Mouse (Mus musculus) embryonic facial prominence, embryonic 15.5 days (tissue): Measurements from ENCODE around the gene Specc1. TPM values are rescaled to one million over a fixed set of nuclear protein-coding genes. Genes with fewer than 3 reads are reported as not detected.

ENCODE experiments used
- ATAC-seq: fragments of 200-750 bp; cut with Nextera tagmentation; 2 replicates; pipeline ENCODE4 v1.8.0; 2017; ENCODE audit warnings: low read depth, moderate TSS enrichment; ENCODE audit not compliant: insufficient number of reproducible peaks, low FRiP score, low TSS enrichment
- H3K27ac ChIP-seq: fragments of 300-500 bp; sonication (generic); replicated peaks from 2 replicates; pipeline ENCODE4 v1.5.1; 2015; ENCODE audit warnings: mild to moderate bottlenecking, inconsistent platforms
- H3K27me3 ChIP-seq: fragments of 300-500 bp; sonication (generic); 2 replicates; pipeline ENCODE4 v1.6.1; 2015; ENCODE audit warnings: inconsistent platforms
- H3K36me3 ChIP-seq: fragments of 300-500 bp; sonication (generic); 2 replicates; pipeline ENCODE4 v1.6.1; 2015; ENCODE audit warnings: mild to moderate bottlenecking, inconsistent platforms
- H3K4me1 ChIP-seq: fragments of 300-500 bp; sonication (generic); 2 replicates; pipeline ENCODE4 v1.6.1; 2015; ENCODE audit warnings: inconsistent platforms
- H3K4me2 ChIP-seq: fragments of 300-500 bp; sonication (generic); replicated peaks from 2 replicates; pipeline ENCODE4 v1.6.1; 2015; ENCODE audit warnings: mild to moderate bottlenecking, inconsistent platforms
- H3K4me3 ChIP-seq: fragments of 300-500 bp; sonication (generic); replicated peaks from 2 replicates; pipeline ENCODE4 v1.5.1; 2015; ENCODE audit warnings: mild to moderate bottlenecking, inconsistent platforms
- H3K9ac ChIP-seq: fragments of 300-500 bp; sonication (generic); 2 replicates; pipeline ENCODE4 v1.6.1; 2015; ENCODE audit warnings: inconsistent platforms
- H3K9me3 ChIP-seq: fragments of 300-500 bp; sonication (generic); replicated peaks from 2 replicates; pipeline ENCODE4 v1.6.1; 2016; ENCODE audit warnings: inconsistent platforms
- WGBS: fragments of 180-500 bp; shearing (Covaris S2); methylation state at CpG from one replicate; pipeline ENCODE4 v1.1.7; 2015; 5-methylcytosine and 5-hydroxymethylcytosine counted together
- polyA plus RNA-seq: library from polyadenylated mRNA; unstranded; fragments of >200 nt; fragmentation: Nextera tagmentation; extraction: Ambion mirVana; gene quantifications from 2 replicates; pipeline ENCODE4 v1.2.1, GENCODE M21; 2015

The Specc1 gene
- polyA plus RNA-seq, 1 experiment from 2014 or later: 10.8 TPM

DNA sequence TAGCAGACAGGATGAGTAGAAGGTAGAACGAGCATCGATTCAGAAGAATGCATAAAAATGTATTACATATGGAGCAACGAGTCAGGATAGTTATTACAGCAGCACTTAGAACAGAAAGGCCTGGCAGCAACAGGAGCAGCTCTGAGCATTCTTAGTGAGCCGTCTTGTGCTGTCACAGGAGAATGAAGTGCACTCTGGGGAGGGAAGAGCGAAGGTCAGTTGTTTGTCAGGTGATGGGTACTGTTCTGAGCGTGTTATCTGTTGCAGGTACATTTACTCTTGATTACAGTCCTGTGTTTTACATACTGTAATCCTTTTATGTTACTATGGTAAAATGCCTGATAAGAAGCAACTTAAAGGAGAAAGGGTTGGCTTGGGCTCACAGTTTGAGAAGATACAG, 224.2 kb downstream of the Specc1 start:
- Histone ChIP-seq H3K27ac (no peak overlapping the region), H3K36me3 (no peaks in the 10 kb centered on the region), H3K27me3 (no peaks in the 10 kb centered on the region), H3K9ac (no peak overlapping the region), H3K4me2 (no peak overlapping the region), H3K4me3 (no peak overlapping the region), H3K4me1 (no peaks in the 10 kb centered on the region), H3K9me3 (no peaks in the 10 kb centered on the region)
- WGBS: 85% methylated on average over 6 of the region's 6 CpGs
- no peak for ATAC-seq

GRCm38 (mm10) chr11:62184900-62185299, 228.3 kb downstream of the Specc1 start:
- ATAC-seq: no peak
- no peaks in the 10 kb centered on the region for H3K36me3 ChIP-seq
- H3K4me2 ChIP-seq: no peak overlapping the region
- H3K9ac ChIP-seq: no peak overlapping the region
- H3K4me1 ChIP-seq: no peaks in the 10 kb centered on the region
- no peaks in the 10 kb centered on the region for H3K9me3 ChIP-seq
- WGBS: 68% methylated on average over 4 of the region's 4 CpGs
- no peak overlapping the region for H3K27ac ChIP-seq
- H3K27me3 ChIP-seq: no peaks in the 10 kb centered on the region
- H3K4me3 ChIP-seq: no peak overlapping the region

GRCm38 (mm10) chr11:62187074-62187473, 230.5 kb downstream of the Specc1 start:
- H3K36me3 ChIP-seq: no peaks in the 10 kb centered on the region
- no peak overlapping the region for H3K27ac ChIP-seq
- no peaks in the 10 kb centered on the region for H3K4me1 ChIP-seq
- 79% methylated on average over 8 of the region's 8 CpGs for WGBS
- no peaks in the 10 kb centered on the region for H3K27me3 ChIP-seq
- H3K9me3 ChIP-seq: no peaks in the 10 kb centered on the region
- no peak for ATAC-seq
- no peak overlapping the region for H3K4me3 ChIP-seq
- no peak overlapping the region for H3K9ac ChIP-seq
- H3K4me2 ChIP-seq: no peak overlapping the region

DNA sequence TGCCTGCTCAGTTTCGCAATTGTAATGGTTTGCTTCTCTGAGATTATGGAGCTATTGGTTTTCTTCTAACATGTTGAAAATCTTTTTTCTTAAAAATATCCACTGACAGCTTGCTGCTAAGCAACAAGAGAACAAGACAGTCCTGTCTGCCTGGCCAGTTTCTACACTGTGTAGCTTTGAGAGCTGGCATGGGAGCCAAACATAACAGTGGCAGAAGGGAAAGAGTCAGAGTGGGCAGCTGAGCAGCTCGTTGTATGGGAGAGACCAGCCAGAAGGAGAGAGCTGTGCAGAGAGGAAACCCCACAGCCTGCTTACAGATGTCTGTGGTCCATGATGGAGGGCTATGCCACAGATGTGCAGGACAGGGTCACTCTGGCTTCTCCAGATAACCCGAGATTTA, 235.5 kb downstream of the Specc1 start:
- Histone ChIP-seq H3K9ac (no peak overlapping the region), H3K4me3 (no peak overlapping the region), H3K4me2 (no peak overlapping the region), H3K36me3 (no peaks in the 10 kb centered on the region), H3K9me3 (no peaks in the 10 kb centered on the region), H3K27ac (no peak overlapping the region), H3K27me3 (no peaks in the 10 kb centered on the region), H3K4me1 (no peaks in the 10 kb centered on the region)
- 70% methylated on average over 3 of the region's 3 CpGs for WGBS
- ATAC-seq: no peak

GRCm38 (mm10) chr11:62193116-62193515, 236.6 kb downstream of the Specc1 start:
- H3K9ac ChIP-seq: no peak overlapping the region
- H3K27me3 ChIP-seq: no peaks in the 10 kb centered on the region
- 78% methylated on average over 3 of the region's 3 CpGs for WGBS
- H3K36me3 ChIP-seq: no peaks in the 10 kb centered on the region
- no peak overlapping the region for H3K4me3 ChIP-seq
- H3K9me3 ChIP-seq: no peaks in the 10 kb centered on the region
- no peak overlapping the region for H3K4me2 ChIP-seq
- H3K27ac ChIP-seq: no peak overlapping the region
- no peaks in the 10 kb centered on the region for H3K4me1 ChIP-seq
- ATAC-seq: no peak

DNA sequence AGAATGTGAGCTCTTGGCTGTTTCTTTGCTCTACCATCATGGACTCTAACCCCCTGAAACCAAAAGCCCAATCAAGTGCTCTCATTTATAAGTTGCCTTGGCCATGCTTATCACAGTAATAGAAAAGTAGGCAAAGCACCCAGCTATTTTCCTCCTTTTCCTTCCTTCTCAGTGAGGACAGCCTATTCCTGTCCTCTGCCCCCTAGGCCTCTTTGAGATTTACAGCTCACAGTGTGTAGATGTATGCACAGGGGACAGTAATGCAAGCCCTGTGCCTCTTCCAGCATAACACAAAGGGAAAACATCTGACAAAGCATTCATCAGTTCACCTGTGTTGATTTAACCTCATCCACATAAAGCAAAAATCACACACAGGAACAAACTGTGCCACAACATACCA, 237.7 kb downstream of the Specc1 start:
- Histone ChIP-seq H3K4me2 (no peak overlapping the region), H3K27ac (no peak overlapping the region), H3K4me3 (no peak overlapping the region), H3K4me1 (no peaks in the 10 kb centered on the region), H3K9ac (no peak overlapping the region), H3K27me3 (no peaks in the 10 kb centered on the region), H3K36me3 (no peaks in the 10 kb centered on the region), H3K9me3 (no peaks in the 10 kb centered on the region)
- no peak for ATAC-seq

DNA sequence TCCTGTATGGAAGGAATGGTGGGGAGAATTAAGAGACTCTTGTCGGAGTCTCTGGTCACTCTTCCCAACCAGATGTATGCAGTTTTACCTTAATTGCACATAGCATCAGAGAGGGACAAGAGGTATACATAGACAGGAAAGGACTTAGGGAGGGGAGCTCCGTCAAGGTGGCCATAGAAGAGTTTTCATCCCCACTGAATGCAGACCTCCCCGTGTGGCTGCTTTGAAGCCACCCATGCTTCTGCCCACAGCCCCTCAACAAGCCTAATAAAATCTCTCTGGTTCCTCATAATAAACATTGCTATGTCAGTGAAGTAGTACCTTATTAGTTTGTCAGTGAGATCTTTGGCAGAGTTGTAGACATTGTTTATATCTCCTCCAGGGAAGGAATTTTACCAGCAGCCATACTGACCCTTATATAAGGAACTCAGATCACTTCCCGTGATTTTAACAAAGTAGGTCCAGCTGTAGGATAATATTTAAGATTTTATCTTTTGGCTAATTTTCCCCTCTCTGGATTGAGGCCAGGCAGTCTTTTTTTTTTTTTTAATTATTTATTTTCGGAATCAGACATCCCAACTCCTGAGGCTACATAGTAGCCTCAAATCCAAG, 244.4 kb downstream of the Specc1 start:
- no peak for ATAC-seq
- Histone ChIP-seq H3K4me2 (no peak overlapping the region), H3K27ac (no peak overlapping the region), H3K9ac (no peak overlapping the region), H3K4me1 (no peaks in the 10 kb centered on the region), H3K27me3 (no peaks in the 10 kb centered on the region), H3K9me3 (no peaks in the 10 kb centered on the region), H3K4me3 (no peak overlapping the region), H3K36me3 (no peaks in the 10 kb centered on the region)
- 57% methylated on average over 5 of the region's 5 CpGs for WGBS

DNA sequence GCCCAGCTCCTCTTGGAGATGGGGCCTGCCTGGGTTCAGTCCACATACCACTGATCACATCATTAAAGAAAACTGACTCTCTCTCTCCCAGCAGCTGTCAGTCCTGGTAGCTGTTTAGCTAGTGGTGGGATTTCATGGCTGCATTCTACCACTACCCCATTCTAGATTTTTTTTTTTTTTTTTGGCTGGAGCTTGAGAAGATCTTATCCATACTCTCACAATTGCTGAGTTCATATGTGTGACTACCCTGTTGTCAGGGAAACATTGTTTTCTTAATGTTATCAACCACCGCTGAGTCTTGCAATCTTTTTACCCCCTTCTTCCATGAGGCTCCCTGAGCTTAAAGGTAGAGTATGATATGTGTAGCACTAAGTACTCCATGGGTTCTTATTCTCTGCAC, 246.1 kb downstream of the Specc1 start:
- no peaks in the 10 kb centered on the region for H3K27me3 ChIP-seq
- H3K4me1 ChIP-seq: no peaks in the 10 kb centered on the region
- H3K36me3 ChIP-seq: no peaks in the 10 kb centered on the region
- H3K9me3 ChIP-seq: no peaks in the 10 kb centered on the region
- H3K4me2 ChIP-seq: no peak overlapping the region
- no peak for ATAC-seq
- H3K9ac ChIP-seq: no peak overlapping the region
- no peak overlapping the region for H3K27ac ChIP-seq
- H3K4me3 ChIP-seq: no peak overlapping the region
- WGBS: 90% methylated on average over 1 of the region's 1 CpGs

DNA sequence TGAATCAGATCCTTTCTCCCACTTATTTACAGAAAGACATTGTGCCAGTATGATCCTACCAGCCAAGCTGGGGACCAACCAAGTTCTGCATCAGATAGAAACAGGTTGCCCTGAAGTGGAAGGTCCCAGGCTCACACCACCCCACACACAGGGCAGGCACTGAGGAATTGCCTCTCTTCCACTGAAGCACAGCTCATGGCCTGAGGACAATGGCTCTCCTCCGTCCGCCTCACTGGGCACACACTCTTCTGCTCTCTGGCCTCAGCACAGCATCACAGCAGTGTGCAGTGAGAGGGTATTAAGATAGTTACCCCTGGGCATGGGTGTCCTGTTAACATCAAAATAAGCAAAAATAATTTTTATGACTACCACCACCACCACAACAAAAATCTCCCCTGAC, 252.5 kb downstream of the Specc1 start:
- Histone ChIP-seq H3K36me3 (no peaks in the 10 kb centered on the region), H3K9ac (no peak overlapping the region), H3K27ac (no peak overlapping the region), H3K4me3 (no peak overlapping the region), H3K27me3 (no peaks in the 10 kb centered on the region), H3K4me1 (no peaks in the 10 kb centered on the region), H3K9me3 (no peaks in the 10 kb centered on the region), H3K4me2 (no peak overlapping the region)
- 84% methylated on average over 2 of the region's 2 CpGs for WGBS
- ATAC-seq: no peak

DNA sequence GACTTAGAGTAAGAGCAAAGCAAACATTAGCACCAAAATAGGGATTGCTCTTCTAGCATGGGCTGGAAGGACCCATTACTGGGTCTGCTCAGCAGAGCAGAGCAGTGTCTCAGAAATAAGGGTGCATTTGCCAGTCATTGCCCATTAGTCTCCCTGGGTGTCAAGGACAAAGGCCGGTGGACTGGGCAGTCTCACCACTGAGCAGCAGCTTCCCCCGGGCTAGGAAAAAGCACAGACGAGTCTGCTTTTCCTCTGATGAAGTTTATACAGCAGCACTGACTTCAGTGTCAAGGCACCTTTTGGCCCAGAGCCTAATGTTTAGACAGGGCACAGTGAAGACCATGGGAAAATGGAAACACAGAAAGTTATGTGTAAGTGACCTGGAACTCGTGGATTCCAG, 253.3 kb downstream of the Specc1 start:
- Histone ChIP-seq H3K9me3 (no peaks in the 10 kb centered on the region), H3K4me1 (no peaks in the 10 kb centered on the region), H3K4me3 (no peak overlapping the region), H3K36me3 (no peaks in the 10 kb centered on the region), H3K27me3 (no peaks in the 10 kb centered on the region), H3K27ac (no peak overlapping the region), H3K9ac (no peak overlapping the region), H3K4me2 (no peak overlapping the region)
- 70% methylated on average over 4 of the region's 4 CpGs for whole genome bisulfite sequencing
- no peak for ATAC-seq

GRCm38 (mm10) chr11:62213384-62213989, 256.9 kb downstream of the Specc1 start:
- Histone ChIP-seq H3K36me3 (no peaks in the 10 kb centered on the region), H3K4me2 (no peak overlapping the region), H3K9ac (no peak overlapping the region), H3K4me1 (no peaks in the 10 kb centered on the region), H3K27me3 (no peaks in the 10 kb centered on the region), H3K27ac (no peak overlapping the region), H3K9me3 (no peaks in the 10 kb centered on the region), H3K4me3 (no peak overlapping the region)
- no peak for ATAC-seq
- 87% methylated on average over 12 of the region's 12 CpGs for WGBS

DNA sequence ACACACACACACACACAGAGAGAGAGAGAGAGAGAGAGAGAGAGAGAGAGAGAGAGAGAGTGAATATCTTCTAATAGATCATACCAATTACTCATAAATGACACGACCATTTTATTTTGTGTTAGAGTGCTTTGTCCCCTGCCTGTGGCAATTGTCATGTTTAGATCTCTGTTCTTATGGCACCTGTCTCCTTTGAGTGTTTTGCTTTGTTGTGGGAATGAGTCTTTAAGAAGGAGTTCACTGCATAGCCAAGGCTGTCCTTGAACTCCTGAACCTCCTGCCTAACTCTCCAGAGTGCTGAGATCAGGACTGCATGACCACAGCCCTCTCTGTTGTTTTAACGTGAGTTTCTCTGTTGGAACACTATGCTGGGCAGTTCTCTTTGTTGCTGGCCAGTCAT, 258.5 kb downstream of the Specc1 start:
- 61% methylated on average over 2 of the region's 2 CpGs for WGBS
- H3K9ac ChIP-seq: no peak overlapping the region
- H3K4me2 ChIP-seq: no peak overlapping the region
- no peaks in the 10 kb centered on the region for H3K36me3 ChIP-seq
- H3K27me3 ChIP-seq: no peaks in the 10 kb centered on the region
- H3K4me3 ChIP-seq: no peak overlapping the region
- no peaks in the 10 kb centered on the region for H3K9me3 ChIP-seq
- ATAC-seq: no peak
- no peak overlapping the region for H3K27ac ChIP-seq
- no peaks in the 10 kb centered on the region for H3K4me1 ChIP-seq
